Mouse (Mus musculus) olfactory bulb, adult 2 months (tissue): ENCODE data around the gene Mvp.

Experiments used
- CTCF ChIP-seq: fragments of 200-500 bp; IDR thresholded peaks from 2 replicates; pipeline ENCODE4 v1.5.1; 2012; ENCODE audit warnings: low read depth, mild to moderate bottlenecking, low read length, moderate library complexity; ENCODE audit not compliant: insufficient read depth
- POLR2A ChIP-seq: fragments of 200-500 bp; IDR thresholded peaks from 2 replicates; pipeline ENCODE4 v1.6.1; 2012; ENCODE audit warnings: mild to moderate bottlenecking, low read depth, low read length, moderate library complexity; ENCODE audit not compliant: insufficient read depth

- no peak for TF ChIP-seq CTCF
- no peak for TF ChIP-seq POLR2A
These were observed 2.1 kb upstream of the Mvp start for GRCm38 (mm10) chr7:127016486-127016938.
